Mouse (Mus musculus) gastrocnemius, adult 18-20 months (tissue): ENCODE data around the gene Slc11a2. TPM values are rescaled to one million over a fixed set of nuclear protein-coding genes. Genes with fewer than 3 reads are reported as not detected.
"Not testable (repeated sequence)": the region's sequence is repeated elsewhere in the genome, so short reads cannot be mapped to it uniquely, and the experiment has no call there.

Experiments
- DNase-seq: peaks from one replicate; pipeline ENCODE4 v3.0.0; 2021; ENCODE audit warnings: low spot score
- total RNA-seq, 2 experiments: library from RNA; stranded (reverse); gene quantifications; 2 replicates each; pipeline ENCODE4 v1.2.3; 2021

The Slc11a2 gene
- total RNA-seq, 2 experiments from 2014 or later = 34.5 to 40.0 TPM

GRCm38 (mm10) chr15:100353399-100353798 is 71.5 kb downstream of the Slc11a2 start:
- not testable (repeated sequence) for DNase-seq

- no peak for DNase-seq
Measured at GRCm38 (mm10) chr15:100352711-100353250, 72.1 kb downstream of the Slc11a2 start, which contains the start of the genes Methig1 and Mettl7a2. Gene Methig1, plus strand, starts transcription at chr15:100353149. Gene Mettl7a2, plus strand, starts transcription at chr15:100353200.

GRCm38 (mm10) chr15:100351501-100352060 is 73.3 kb downstream of the Slc11a2 start:
- DNase-seq = no peak

- DNase-seq = no peak
Measured at GRCm38 (mm10) chr15:100349496-100349895, 75.4 kb downstream of the Slc11a2 start.

GRCm38 (mm10) chr15:100346761-100347160 is 78.1 kb downstream of the Slc11a2 start:
- DNase-seq = no peak

GRCm38 (mm10) chr15:100345484-100345883 is 79.4 kb downstream of the Slc11a2 start:
- no peak for DNase-seq

GRCm38 (mm10) chr15:100341314-100341980 is 83.4 kb downstream of the Slc11a2 start:
- not testable (repeated sequence) for DNase-seq

Other genes with a start within 250 kb of the Slc11a2 start
- 10 to 100 TPM; 44.2 to 57.7 TPM for gene Atf1, start 197.3 kb downstream of the Slc11a2 start, total RNA-seq
- not detected for gene Tmprss12, start 144.2 kb downstream of the Slc11a2 start, total RNA-seq
- gene Mettl7a1, start 120.9 kb downstream of the Slc11a2 start, total RNA-seq = 10 to 100 TPM; 33.7 to 34.4 TPM
- gene Mettl7a3, start 90.1 kb downstream of the Slc11a2 start, total RNA-seq = under 1 TPM; 0.17 to 0.41 TPM
- gene Methig1, start 71.9 kb downstream of the Slc11a2 start, total RNA-seq = not detected
- under 1 TPM; 0.43 to 0.68 TPM for gene Mettl7a2, start 71.9 kb downstream of the Slc11a2 start, total RNA-seq
- gene Higd1c, start 60.5 kb downstream of the Slc11a2 start, total RNA-seq = not detected
- under 1 TPM in 1 of 2 experiments, not detected in 1; 0.09 TPM for gene Gm5475, start 2.9 kb downstream of the Slc11a2 start, total RNA-seq
- gene Letmd1, start 44.0 kb upstream of the Slc11a2 start, total RNA-seq = 1 to 10 TPM; 6.7 to 7.5 TPM
- 1 to 10 TPM; 3.2 to 3.7 TPM for gene Csrnp2, start 70.4 kb upstream of the Slc11a2 start, total RNA-seq
- gene Tfcp2, start 126.9 kb upstream of the Slc11a2 start, total RNA-seq = 10 to 100 TPM; 11.3 to 11.5 TPM
- 10 to 100 TPM; 13.8 to 17.7 TPM for gene Pou6f1, start 174.9 kb upstream of the Slc11a2 start, total RNA-seq
- 10 to 100 TPM; 71.6 to 73.4 TPM for gene Dazap2, start 190.3 kb upstream of the Slc11a2 start, total RNA-seq
- 1 to 10 TPM; 2.4 to 4.6 TPM for gene Smagp, start 211.9 kb upstream of the Slc11a2 start, total RNA-seq
- under 1 TPM; 0.37 to 0.50 TPM for gene Bin2, start 244.5 kb upstream of the Slc11a2 start, total RNA-seq